Mouse (Mus musculus) olfactory bulb, adult 2 months (tissue): Measurements from ENCODE around the gene Slc25a25.

Experiments
- CTCF ChIP-seq: fragments of 200-500 bp; IDR thresholded peaks from 2 replicates; pipeline ENCODE4 v1.5.1; 2012; ENCODE audit warnings: low read depth, mild to moderate bottlenecking, low read length, moderate library complexity; ENCODE audit not compliant: insufficient read depth
- POLR2A ChIP-seq: fragments of 200-500 bp; IDR thresholded peaks from 2 replicates; pipeline ENCODE4 v1.6.1; 2012; ENCODE audit warnings: mild to moderate bottlenecking, low read depth, low read length, moderate library complexity; ENCODE audit not compliant: insufficient read depth

DNA sequence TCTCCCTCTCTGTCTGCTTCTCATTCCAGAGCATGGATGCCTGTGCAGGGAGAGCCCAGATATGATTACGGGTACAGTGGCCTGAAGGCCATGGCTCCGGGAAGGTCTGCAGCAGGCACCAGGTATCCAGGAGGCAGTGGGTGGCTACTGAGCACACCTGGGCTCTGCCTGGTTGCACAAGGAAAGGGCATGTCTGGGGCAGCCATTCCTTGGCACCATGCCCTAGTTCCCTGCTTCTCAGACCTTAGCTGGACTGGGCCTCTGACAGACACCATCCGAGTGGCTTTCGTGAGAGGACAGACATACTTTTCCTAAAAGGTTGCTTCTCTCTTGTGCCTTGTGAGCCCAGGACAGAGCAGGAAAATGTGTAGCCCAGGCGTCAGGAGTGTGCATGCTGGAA, 59.2 kb downstream of the Slc25a25 start:
- TF ChIP-seq CTCF (no peak), POLR2A (no peak)
